Mouse (Mus musculus) midbrain, embryonic 12.5 days (tissue): ENCODE results near the gene a. TPM values are rescaled to one million over a fixed set of nuclear protein-coding genes. Genes with fewer than 3 reads are reported as not detected.

ENCODE experiments used
- ATAC-seq: fragments of 200-750 bp; cut with Nextera tagmentation; 2 replicates; pipeline ENCODE4 v1.8.0; 2017; ENCODE audit warnings: low read depth, moderate TSS enrichment, moderate library complexity; ENCODE audit not compliant: low FRiP score
- H3K27ac ChIP-seq: fragments of 300-500 bp; sonication (generic); replicated peaks from 2 replicates; pipeline ENCODE4 v1.5.1; 2016; ENCODE audit warnings: mild to moderate bottlenecking
- H3K27me3 ChIP-seq: fragments of 300-500 bp; sonication (generic); 2 replicates; pipeline ENCODE4 v1.6.1; 2016; ENCODE audit warnings: mild to moderate bottlenecking
- H3K36me3 ChIP-seq: fragments of 300-500 bp; sonication (generic); 2 replicates; pipeline ENCODE4 v1.6.1; 2016
- H3K4me1 ChIP-seq: fragments of 300-500 bp; sonication (generic); 2 replicates; pipeline ENCODE4 v1.6.1; 2016
- H3K4me2 ChIP-seq: fragments of 300-500 bp; sonication (generic); replicated peaks from 2 replicates; pipeline ENCODE4 v1.6.1; 2016; ENCODE audit warnings: mild to moderate bottlenecking, moderate library complexity
- H3K4me3 ChIP-seq: fragments of 300-500 bp; sonication (generic); 2 replicates; pipeline ENCODE4 v1.5.1; 2016; ENCODE audit warnings: mild to moderate bottlenecking
- H3K9ac ChIP-seq: fragments of 300-500 bp; sonication (generic); replicated peaks from 2 replicates; pipeline ENCODE4 v1.6.1; 2016; ENCODE audit warnings: mild to moderate bottlenecking, moderate library complexity
- H3K9me3 ChIP-seq: fragments of 300-500 bp; sonication (generic); 2 replicates; pipeline ENCODE4 v1.6.1; 2016; ENCODE audit warnings: mild to moderate bottlenecking
- WGBS: fragments of 180-500 bp; shearing (Covaris S2); methylation state at CpG from one replicate; pipeline ENCODE4 v1.1.7; 2016; 5-methylcytosine and 5-hydroxymethylcytosine counted together
- polyA plus RNA-seq: library from polyadenylated mRNA; unstranded; fragments of >200 nt; fragmentation: Nextera tagmentation; extraction: Ambion mirVana; gene quantifications from 2 replicates; pipeline ENCODE4 v1.2.1, GENCODE M21; 2016

a gene
- polyA plus RNA-seq, 1 experiment from 2014 or later: 2.2 TPM

GRCm38 (mm10) chr2:155099421-155099820 lies 308.2 kb downstream of the a start:
- ATAC-seq: no peak
- Histone ChIP-seq H3K4me1 (no peaks in the 10 kb centered on the region; the same call in 1 of the 2 replicates), H3K9ac (no peak overlapping the region), H3K9me3 (no peaks in the 10 kb centered on the region), H3K36me3 (no peaks in the 10 kb centered on the region), H3K4me3 (no peak overlapping the region), H3K27ac (no peak overlapping the region), H3K27me3 (no peaks in the 10 kb centered on the region), H3K4me2 (no peak overlapping the region)
- 74% methylated on average over 7 of the region's 7 CpGs for WGBS

GRCm38 (mm10) chr2:155099994-155100795 lies 309.0 kb downstream of the a start:
- H3K4me1 ChIP-seq: no peaks in the 10 kb centered on the region; the same call in 1 of the 2 replicates
- no peak overlapping the region for H3K27ac ChIP-seq
- no peak for ATAC-seq
- H3K9ac ChIP-seq: no peak overlapping the region
- no peaks in the 10 kb centered on the region for H3K27me3 ChIP-seq
- H3K4me3 ChIP-seq: no peak overlapping the region
- H3K36me3 ChIP-seq: no peaks in the 10 kb centered on the region
- no peaks in the 10 kb centered on the region for H3K9me3 ChIP-seq
- no peak overlapping the region for H3K4me2 ChIP-seq
- 86% methylated on average over 14 of the region's 14 CpGs for WGBS

Other genes starting within 250 kb of the a start
- 2.2 and 3.3 TPM in 2 replicates for gene 1700003F12Rik, start 244.3 kb upstream of the a start, polyA plus RNA-seq
- 0.60 and 1.1 TPM in 2 replicates for gene Actl10, start 239.6 kb upstream of the a start, polyA plus RNA-seq
- gene Necab3, start 232.5 kb upstream of the a start, polyA plus RNA-seq: 11.9 and 12.3 TPM in 2 replicates
- gene E2f1, start 221.5 kb upstream of the a start, polyA plus RNA-seq: 36.0 and 41.1 TPM in 2 replicates
- gene Pxmp4, start 187.7 kb upstream of the a start, polyA plus RNA-seq: 9.4 and 13.8 TPM in 2 replicates
- 1.4 and 1.5 TPM in 2 replicates for gene Zfp341, start 178.1 kb upstream of the a start, polyA plus RNA-seq
- gene 4930519P11Rik, start 178.0 kb upstream of the a start, polyA plus RNA-seq: 0.54 and 0.69 TPM in 2 replicates
- 26.1 and 27.9 TPM in 2 replicates for gene Chmp4b, start 139.7 kb upstream of the a start, polyA plus RNA-seq
- gene Gm14214, start 21.4 kb upstream of the a start, polyA plus RNA-seq: not detected in 2 replicates
- gene Raly, start 306 bp upstream of the a start, polyA plus RNA-seq: 38.9 and 44.6 TPM in 2 replicates
- 93.9 and 103 TPM in 2 replicates for gene Eif2s2, start 101.5 kb downstream of the a start, polyA plus RNA-seq
- 0.12 and 0.24 TPM in 2 replicates for gene Gm14226, start 226.9 kb downstream of the a start, polyA plus RNA-seq